Mouse (Mus musculus): ENCODE results near the gene Creb3l1.

- no peak for TF ChIP-seq POLR2A (IDR thresholded peaks at IDR 0.05; ENCODE audit: insufficient read depth, low read depth, low read length)
- no peak for TF ChIP-seq CTCF (IDR thresholded peaks at IDR 0.05)
Measured at GRCm38 (mm10) chr2:91971231-91972097, 52.8 kb downstream of the Creb3l1 start.

Data from heart, adult 2 months (tissue).